Mouse (Mus musculus) bone marrow macrophage, adult 2 months (primary cell): ENCODE data around the gene 1700025G04Rik.

Experiments used
- CTCF ChIP-seq: IDR thresholded peaks from 2 replicates; pipeline ENCODE4 v1.5.1; 2012; ENCODE audit warnings: low read depth, mild to moderate bottlenecking, low read length, moderate library complexity
- POLR2A ChIP-seq: IDR thresholded peaks from 2 replicates; pipeline ENCODE4 v1.6.1; 2012; ENCODE audit warnings: mild to moderate bottlenecking, low read depth, low read length, borderline replicate concordance

- TF ChIP-seq CTCF, result no peak
- TF ChIP-seq POLR2A, result no peak
Observed at GRCm38 (mm10) chr1:152050037-152050436, 39.9 kb downstream of the 1700025G04Rik start.
